Mouse (Mus musculus): ENCODE data around the gene Gm47841. TPM values are rescaled to one million over a fixed set of nuclear protein-coding genes. Genes with fewer than 3 reads are reported as not detected.
A peak's percentile ranks its signal among the peaks of the same experiment; 100 is the strongest.

The Gm47841 gene
- total RNA-seq, 2 experiments from 2014 or later, result not detected

DNA sequence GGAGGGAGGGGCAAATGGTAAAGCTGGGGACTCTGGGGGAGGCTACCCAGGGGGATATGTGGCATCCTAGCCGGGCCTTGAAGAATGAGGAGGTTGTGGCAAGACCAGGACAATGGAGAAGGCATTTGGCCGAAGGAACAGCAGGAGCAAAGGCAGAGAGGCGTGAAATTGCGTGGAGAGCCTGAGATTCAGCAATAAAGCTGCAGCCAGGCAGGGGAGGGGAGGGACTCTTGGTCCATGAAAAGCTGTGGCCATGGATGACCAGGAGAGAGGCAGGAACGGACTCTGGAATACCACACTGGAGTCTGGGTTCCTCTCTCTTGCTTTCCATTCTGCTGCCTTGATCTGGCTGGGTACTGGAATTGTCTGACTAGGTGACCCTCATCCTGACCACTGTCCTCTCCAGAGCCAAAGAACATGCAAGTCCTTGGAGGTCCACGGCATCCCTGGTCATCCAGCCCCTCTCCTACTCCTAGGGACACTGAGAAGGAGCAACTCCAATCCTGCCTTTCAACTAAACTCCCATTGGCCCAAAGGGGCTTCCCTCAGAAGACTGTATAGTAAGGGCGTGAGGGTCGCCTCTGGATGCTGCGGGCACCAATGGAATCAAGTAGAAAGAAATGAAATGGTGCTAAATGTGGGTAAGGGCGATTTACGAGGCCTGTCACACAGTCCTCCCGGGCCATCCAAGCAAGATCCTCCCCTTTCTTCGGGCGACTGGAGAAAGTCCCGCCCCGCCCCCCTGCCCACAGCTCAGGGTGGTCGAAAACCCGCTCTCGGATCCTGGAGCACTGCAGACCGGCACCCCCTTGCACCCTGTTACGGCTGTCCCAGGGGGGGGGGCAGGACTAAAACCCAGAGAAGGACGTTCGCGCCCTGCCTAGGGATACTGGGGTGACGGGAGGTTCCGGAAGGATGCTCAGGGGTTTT, 29.1 kb upstream of the Gm47841 start:
- no peak for DNase-seq (ENCODE audit: low spot score in 2 of 2)
- intact Hi-C loops (cut with DNase I), result loop anchor here (5.0 kb wide), 1 partner anchor 121 kb away; no protein-coding TSS in a partner anchor

GRCm38 (mm10) chr15:101075656-101076055, 28.5 kb upstream of the Gm47841 start:
- DNase-seq (ENCODE audit: low spot score in 2 of 2), result no peak
- intact Hi-C loops (cut with DNase I), result loop anchor here (5.0 kb wide), 1 partner anchor 122 kb away; no protein-coding TSS in a partner anchor

DNA sequence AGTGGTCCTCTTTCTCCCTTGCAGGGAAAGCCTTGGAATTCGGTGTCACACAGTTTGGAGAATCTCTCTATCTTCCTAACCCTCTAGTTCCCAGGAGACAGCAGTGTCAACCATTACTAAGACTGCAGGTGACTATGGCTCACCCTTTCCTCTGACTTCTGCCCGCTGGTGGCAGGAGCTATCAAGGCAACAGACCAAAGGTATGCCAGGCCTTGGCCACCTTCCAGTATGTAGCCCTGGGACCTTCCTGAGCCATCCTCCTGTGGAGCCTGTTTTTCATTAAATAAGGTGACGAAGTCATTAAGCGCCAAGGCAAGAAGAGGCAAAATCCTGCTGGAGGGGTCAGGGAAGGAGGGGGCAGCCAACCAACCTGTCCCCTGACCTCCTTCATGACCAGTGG, 28.0 kb upstream of the Gm47841 start:
- intact Hi-C loops (cut with DNase I), result loop anchor here (5.0 kb wide), 1 partner anchor 122 kb away; no protein-coding TSS in a partner anchor

DNA sequence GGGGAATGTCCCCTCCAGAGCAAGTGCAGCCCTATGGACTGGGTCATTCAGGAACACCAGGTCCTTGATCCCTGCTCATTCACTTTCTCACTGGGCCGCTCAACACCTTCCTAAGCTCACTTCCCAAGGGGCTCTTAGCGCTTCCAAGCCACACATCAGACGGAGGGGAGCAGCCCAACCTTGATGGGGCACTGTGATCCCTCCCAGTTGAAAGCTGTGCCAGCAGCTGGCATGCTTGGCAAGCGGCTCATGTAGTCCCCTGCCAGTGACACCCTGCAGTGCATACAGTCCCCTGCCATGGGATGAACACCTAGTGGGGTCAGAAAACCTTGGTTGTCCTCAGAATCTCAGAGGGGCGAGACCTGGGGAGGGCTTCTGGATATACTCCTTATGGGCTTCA, 26.9 kb upstream of the Gm47841 start:
- intact Hi-C loops (cut with DNase I), result no loop called here
- no peak for DNase-seq (ENCODE audit: low spot score in 2 of 2)

More for the DNA sequence above, 28.0 kb upstream of the Gm47841 start:
- DNase-seq (ENCODE audit: low spot score in 2 of 2), result no peak

DNA sequence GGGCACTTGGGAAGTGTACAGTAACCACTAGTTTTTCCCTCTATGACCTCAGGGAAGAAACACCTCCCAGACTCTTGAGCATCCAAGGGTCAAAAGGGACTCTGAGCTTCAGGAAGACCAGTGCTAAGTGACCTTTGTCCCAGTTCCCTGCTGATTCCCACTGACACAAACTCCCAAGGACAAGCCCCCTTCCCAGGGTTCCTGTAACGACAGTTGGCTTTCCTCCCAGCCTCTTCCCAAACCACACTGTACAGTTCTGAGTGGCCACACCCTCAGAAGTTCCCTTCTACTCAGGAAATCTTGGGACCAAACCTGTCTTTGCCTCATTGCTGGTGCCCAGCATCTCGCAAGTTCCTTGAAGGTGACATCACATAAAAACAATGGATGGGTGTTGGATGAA, 25.5 kb upstream of the Gm47841 start:
- intact Hi-C loops (cut with DNase I), result no loop called here

GRCm38 (mm10) chr15:101070762-101071161, 23.6 kb upstream of the Gm47841 start:
- DNase-seq (ENCODE audit: low spot score in 2 of 2), result no peak
- intact Hi-C loops (cut with DNase I), result no loop called here

More for the DNA sequence above, 25.5 kb upstream of the Gm47841 start:
- DNase-seq (ENCODE audit: low spot score in 2 of 2), result no peak

- intact Hi-C loops (cut with DNase I), result no loop called here
- DNase-seq (ENCODE audit: low spot score in 2 of 2), result no peak
These were observed 22.5 kb upstream of the Gm47841 start for GRCm38 (mm10) chr15:101069641-101070190.

DNA sequence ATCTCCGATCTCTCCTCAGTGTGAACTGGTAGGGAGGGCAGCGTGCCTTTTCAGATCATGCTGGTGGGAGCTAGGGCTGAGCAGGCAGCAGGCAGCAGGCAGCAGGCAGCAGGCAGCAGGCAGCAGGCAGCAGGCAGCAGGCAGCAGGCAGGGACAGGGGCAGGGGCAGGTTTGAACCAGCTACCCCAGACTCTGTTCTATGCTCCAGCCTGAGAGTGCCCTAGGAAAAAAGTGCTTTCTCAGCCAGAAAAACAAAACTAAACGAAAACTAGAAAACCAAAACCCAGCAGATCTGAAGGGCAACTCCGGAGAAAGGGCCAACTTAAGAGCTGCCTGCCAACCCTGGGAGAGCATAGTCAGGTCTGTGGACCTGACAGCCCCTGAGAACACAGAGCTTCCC, 21.5 kb upstream of the Gm47841 start:
- intact Hi-C loops (cut with DNase I), result no loop called here
- no peak for DNase-seq (ENCODE audit: low spot score in 2 of 2)

DNA sequence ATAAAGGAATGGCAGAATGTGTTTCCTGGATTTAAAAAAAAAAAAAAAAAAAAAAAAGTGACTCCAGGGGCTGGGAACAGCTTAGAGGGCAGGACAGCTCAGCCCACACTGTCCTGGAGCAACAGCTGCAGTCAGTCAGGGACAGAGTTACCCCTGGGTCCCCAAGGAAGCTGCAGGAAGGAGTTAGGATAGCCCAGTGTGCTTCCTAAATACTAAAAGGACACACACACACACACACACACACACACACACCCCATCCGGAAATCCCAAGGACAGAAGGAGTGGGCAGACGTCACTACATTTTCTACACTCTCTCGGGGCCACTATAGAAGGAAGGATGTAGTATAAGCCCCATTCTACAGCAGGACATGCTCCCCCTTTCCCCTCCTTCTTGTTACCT, 20.8 kb upstream of the Gm47841 start:
- intact Hi-C loops (cut with DNase I), result no loop called here
- DNase-seq (ENCODE audit: low spot score in 2 of 2), result no peak

GRCm38 (mm10) chr15:101066920-101067696, 19.9 kb upstream of the Gm47841 start:
- no peak for DNase-seq (ENCODE audit: low spot score in 2 of 2)
- intact Hi-C loops (cut with DNase I), result no loop called here

GRCm38 (mm10) chr15:101066364-101066847, 19.2 kb upstream of the Gm47841 start:
- DNase-seq (ENCODE audit: low spot score in 2 of 2), result no peak
- intact Hi-C loops (cut with DNase I), result no loop called here

- DNase-seq (ENCODE audit: low spot score in 2 of 2), result no peak
- intact Hi-C loops (cut with DNase I), result no loop called here
These were observed 17.9 kb upstream of the Gm47841 start for GRCm38 (mm10) chr15:101065069-101065468.

DNA sequence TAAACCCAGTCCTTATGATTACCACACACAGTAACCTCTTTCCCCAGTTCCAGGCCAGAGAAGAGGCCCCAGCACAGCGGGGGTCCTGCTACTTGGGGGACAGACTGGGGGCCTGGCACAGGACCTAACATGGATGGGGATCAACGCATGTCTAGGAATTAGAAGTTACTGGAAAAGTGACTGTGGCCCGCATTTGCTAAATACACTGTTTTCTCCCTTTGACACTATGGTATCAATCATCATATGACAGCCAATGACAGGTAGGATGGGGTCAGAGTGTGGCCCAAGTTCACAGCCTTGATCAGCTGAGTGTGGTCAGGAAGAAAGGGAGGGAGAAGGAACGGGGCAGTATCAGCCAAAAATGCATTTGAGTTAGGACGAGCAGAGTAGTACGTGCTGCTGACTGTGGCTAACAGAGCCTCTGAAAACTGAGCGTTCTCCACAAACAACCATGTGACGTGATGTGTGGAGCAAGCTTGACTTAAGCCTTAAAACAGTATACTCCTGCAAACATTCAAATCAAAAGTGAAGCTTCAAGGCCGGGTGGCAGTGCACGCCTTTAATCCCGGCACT, 13.2 kb upstream of the Gm47841 start:
- intact Hi-C loops (cut with DNase I), result no loop called here

GRCm38 (mm10) chr15:101059570-101060279, 12.5 kb upstream of the Gm47841 start:
- DNase-seq (ENCODE audit: low spot score in 2 of 2), result no peak
- intact Hi-C loops (cut with DNase I), result loop anchor here (5.0 kb wide), 1 partner anchor 43 kb away; no protein-coding TSS in a partner anchor

More for the DNA sequence above, 13.2 kb upstream of the Gm47841 start:
- no peak for DNase-seq (ENCODE audit: low spot score in 2 of 2)

- peak; percentile 75 to 81 for DNase-seq (ENCODE audit: low spot score in 2 of 2)
- intact Hi-C loops (cut with DNase I), result loop anchor here (5.0 kb wide), 1 partner anchor 46 kb away; no protein-coding TSS in a partner anchor
These were observed 9.0 kb upstream of the Gm47841 start for GRCm38 (mm10) chr15:101056225-101056624.

GRCm38 (mm10) chr15:101054541-101054940, 7.3 kb upstream of the Gm47841 start:
- intact Hi-C loops (cut with DNase I), result no loop called here
- no peak for DNase-seq (ENCODE audit: low spot score in 2 of 2)

GRCm38 (mm10) chr15:101053832-101054459, 6.7 kb upstream of the Gm47841 start:
- no peak for DNase-seq (ENCODE audit: low spot score in 2 of 2)
- intact Hi-C loops (cut with DNase I), result no loop called here

All from left cerebral cortex, postnatal 14 days (tissue).